ENCODE assay signal across 9 mouse cellular contexts in the genomic region with DNA sequence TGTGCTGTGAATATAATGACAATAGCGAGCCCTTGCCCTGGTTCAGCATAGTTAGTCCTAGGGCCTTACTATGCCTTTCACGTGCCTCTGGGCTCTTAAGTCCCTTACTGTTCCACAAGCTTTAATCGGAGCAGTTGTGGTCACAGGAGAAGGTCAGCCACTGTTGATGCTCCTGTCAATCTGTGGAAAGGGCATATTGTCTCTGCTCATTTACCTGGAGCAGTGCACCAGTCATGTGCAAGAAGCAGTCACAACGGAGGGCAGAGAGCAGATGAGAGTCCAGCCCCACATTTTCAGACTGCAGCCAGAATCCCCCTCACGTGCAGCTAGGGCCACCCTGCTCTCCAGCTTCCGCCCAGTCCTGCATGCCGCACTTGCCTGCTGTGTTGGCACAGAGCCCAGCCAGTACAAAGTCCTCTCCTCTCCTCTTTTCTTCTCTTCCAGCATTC.
A peak's percentile ranks its signal among the peaks of the same experiment; 100 is the strongest.
DNase-seq lines count a peak whose midpoint lies in the region; ATAC-seq and TF ChIP-seq lines count a peak whose summit lies in the region.
"Had no signal": no experiment of that assay in that cellular context is flagged by ENCODE, and none has a peak within 500 bp of the region (broad histone marks: within the 10 kb centered on the region; RNA-seq: fewer than 3 reads in every experiment).

No protein-coding gene starts in this region.

- peaks cover 77% of the 10 kb centered on the region for H3K36me3 ChIP-seq in heart, embryonic 12.5 days
- no peaks in the 10 kb centered on the region for H3K36me3 ChIP-seq in forebrain, embryonic 14.5 days (ENCODE audit: control insufficient read depth, insufficient read depth, low read length)
- H3K36me3 ChIP-seq in kidney, postnatal 0 days (ENCODE audit: insufficient read depth, low read length) = no peaks in the 10 kb centered on the region
- no peaks in the 10 kb centered on the region for H3K36me3 ChIP-seq in midbrain, embryonic 11.5 days (ENCODE audit: control insufficient read depth, insufficient read depth, low read length)

- 31% methylated on average over 7 of the region's 7 CpGs for WGBS in heart, embryonic 12.5 days
- 4% methylated on average over 7 of the region's 7 CpGs for WGBS in forebrain, embryonic 14.5 days
- 21% methylated on average over 7 of the region's 7 CpGs for WGBS in kidney, postnatal 0 days
- 28% methylated on average over 7 of the region's 7 CpGs for WGBS in midbrain, embryonic 11.5 days

- no peak overlapping the region for H3K4me3 ChIP-seq in heart, embryonic 12.5 days
- H3K4me3 ChIP-seq in forebrain, embryonic 14.5 days (ENCODE audit: low read depth, low read length) = no peak overlapping the region
- no peak overlapping the region for H3K4me3 ChIP-seq in kidney, postnatal 0 days (replicated peaks; ENCODE audit: low read depth, low read length)
- H3K4me3 ChIP-seq in midbrain, embryonic 11.5 days (ENCODE audit: low read depth, low read length) = no peak overlapping the region
- H3K4me3 ChIP-seq: erythroblast, embryonic 14.5 days had no signal

- no peak for DNase-seq in heart, adult 11 months
- DNase-seq in brain, embryonic 18.5 days (ENCODE audit: low read depth, low spot score) = peak; percentile 51
- peak; percentile 88 for DNase-seq in forebrain, embryonic 14.5 days (ENCODE audit: low spot score)
- DNase-seq in kidney, postnatal 0 days (ENCODE audit: low spot score) = peak; percentile 80
- DNase-seq in midbrain, embryonic 11.5 days (ENCODE audit: low spot score, missing footprints) = peak; percentile 87
- no peak for DNase-seq in thymus, adult 18-20 months
- DNase-seq in frontal cortex, postnatal 36 days (ENCODE audit: low spot score in 2 of 2) = no peak

- peaks cover 66% of the 10 kb centered on the region for H3K4me1 ChIP-seq in heart, embryonic 12.5 days (replicated peaks)
- peaks cover 21% of the 10 kb centered on the region for H3K4me1 ChIP-seq in forebrain, embryonic 14.5 days (ENCODE audit: control insufficient read depth, insufficient read depth, low read length)
- peaks cover 13% of the 10 kb centered on the region for H3K4me1 ChIP-seq in kidney, postnatal 0 days (replicated peaks; ENCODE audit: insufficient read depth, low read length)
- peaks cover 16% of the 10 kb centered on the region for H3K4me1 ChIP-seq in midbrain, embryonic 11.5 days (ENCODE audit: control insufficient read depth, insufficient read depth, low read length)

- no peaks in the 10 kb centered on the region for H3K27me3 ChIP-seq in heart, embryonic 12.5 days (replicated peaks)
- H3K27me3 ChIP-seq in forebrain, embryonic 14.5 days (replicated peaks; ENCODE audit: control insufficient read depth, insufficient read depth, low read length) = no peaks in the 10 kb centered on the region
- H3K27me3 ChIP-seq in kidney, postnatal 0 days (ENCODE audit: insufficient read depth, low read length) = no peaks in the 10 kb centered on the region
- no peaks in the 10 kb centered on the region for H3K27me3 ChIP-seq in midbrain, embryonic 11.5 days (ENCODE audit: control insufficient read depth, insufficient read depth, low read length)

- peak; percentile 77 for ATAC-seq in heart, embryonic 12.5 days (ENCODE audit: insufficient number of reproducible peaks, low FRiP score)
- peak; percentile 93 for ATAC-seq in forebrain, embryonic 14.5 days
- peak; percentile 88 for ATAC-seq in kidney, postnatal 0 days (replicated peaks; ENCODE audit: low FRiP score, low read depth)
- ATAC-seq in midbrain, embryonic 11.5 days (ENCODE audit: low FRiP score) = peak; percentile 78

- no peaks in the 10 kb centered on the region for H3K9me3 ChIP-seq in heart, embryonic 12.5 days (replicated peaks)
- H3K9me3 ChIP-seq in forebrain, embryonic 14.5 days (replicated peaks; ENCODE audit: control insufficient read depth, low read length) = no peaks in the 10 kb centered on the region
- no peaks in the 10 kb centered on the region for H3K9me3 ChIP-seq in kidney, postnatal 0 days (replicated peaks; ENCODE audit: low read length)
- H3K9me3 ChIP-seq in midbrain, embryonic 11.5 days (ENCODE audit: control insufficient read depth, low read length) = no peaks in the 10 kb centered on the region

- no peak overlapping the region for H3K4me2 ChIP-seq in heart, embryonic 12.5 days
- H3K4me2 ChIP-seq in forebrain, embryonic 14.5 days (ENCODE audit: low read length) = peak overlapping the region; percentile 6; the same call in 1 of the 2 replicates
- H3K4me2 ChIP-seq in kidney, postnatal 0 days (ENCODE audit: low read length) = no peak overlapping the region
- no peak overlapping the region for H3K4me2 ChIP-seq in midbrain, embryonic 11.5 days

- H3K27ac ChIP-seq in heart, embryonic 12.5 days (ENCODE audit: poor library complexity, severe bottlenecking) = peak overlapping the region; percentile 75
- peak overlapping the region; percentile 52; the same call in 1 of the 2 replicates for H3K27ac ChIP-seq in forebrain, embryonic 14.5 days (ENCODE audit: low read depth, low read length)
- no peak overlapping the region; the same call in 1 of the 2 replicates for H3K27ac ChIP-seq in kidney, postnatal 0 days
- H3K27ac ChIP-seq in midbrain, embryonic 11.5 days (ENCODE audit: low read depth, low read length) = peak overlapping the region; percentile 21; the same call in 1 of the 2 replicates

- 0 out of 2 replicates have a peak overlapping the region, but pooled peaks have one; percentile 10 for H3K9ac ChIP-seq in heart, embryonic 12.5 days
- H3K9ac ChIP-seq in forebrain, embryonic 14.5 days (ENCODE audit: low read length) = no peak overlapping the region
- no peak overlapping the region for H3K9ac ChIP-seq in kidney, postnatal 0 days (ENCODE audit: low read depth, low read length)
- H3K9ac ChIP-seq in midbrain, embryonic 11.5 days (ENCODE audit: low read length) = no peak overlapping the region

- TF ChIP-seq CTCF in kidney, postnatal 0 days (IDR thresholded peaks at IDR 0.05; ENCODE audit: low read depth) = no peak

Comparison
In these comparisons a context has a peak if more than half of its experiments do, and no peak if none do; other contexts are left out.
1. DNase-seq: peak in brain, embryonic 18.5 days (single experiment), forebrain, embryonic 14.5 days (single experiment), kidney, postnatal 0 days (single experiment) and midbrain, embryonic 11.5 days (single experiment); none in heart, adult 11 months (single experiment), thymus, adult 18-20 months (0 of 2) and frontal cortex, postnatal 36 days (0 of 2).
2. Peak in every context shown above with its lines, with median percentiles within 50 percentile points of each other: ATAC-seq.